Comparison of ENCODE assay signal across 25 mouse cellular contexts in the genomic region with DNA sequence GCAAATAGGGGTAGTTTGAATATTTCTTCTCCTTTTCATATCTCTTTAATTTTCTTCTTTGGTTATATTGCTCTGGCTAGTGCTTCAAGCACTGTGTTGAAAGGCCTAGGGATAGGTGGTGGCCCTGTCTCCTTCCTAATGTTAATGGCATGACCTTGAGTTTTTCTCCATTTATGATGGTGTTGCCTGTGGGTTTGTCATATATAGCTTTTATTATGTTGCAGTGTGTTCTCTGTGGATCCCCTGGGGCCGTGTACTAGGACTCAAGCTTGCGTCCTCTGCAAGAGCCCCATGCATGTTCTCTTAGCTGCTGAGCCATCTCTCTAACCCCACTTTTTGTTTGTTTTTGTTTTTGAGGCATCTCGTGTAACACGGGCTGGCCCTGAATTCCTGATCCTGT. TPM values are rescaled to one million over a fixed set of nuclear protein-coding genes. Genes with fewer than 3 reads are reported as not detected.
DNase-seq lines count a peak whose midpoint lies in the region; ATAC-seq lines count a peak whose summit lies in the region.
"Had no signal": no experiment of that assay in that cellular context is flagged by ENCODE, and none has a peak within 500 bp of the region (broad histone marks: within the 10 kb centered on the region; RNA-seq: fewer than 3 reads in every experiment).

No protein-coding gene starts in this region.

- no peak for DNase-seq in heart, adult 8-10 months (ENCODE audit: low spot score)
- no peak for DNase-seq in heart, postnatal 25 days (ENCODE audit: low spot score)
- DNase-seq: adrenal gland, adult 8-10 months; adrenal gland, postnatal 14 days; adrenal gland, postnatal 36 days; cerebellum, adult 11-12 months; cerebellum, adult 2 months; cerebellum, adult 9-10 months; cerebellum, postnatal 10 days; cerebellum, postnatal 25 days; forebrain, postnatal 0 days had no signal

- peaks cover 23% of the 10 kb centered on the region for H3K36me3 ChIP-seq in heart, embryonic 11.5 days (ENCODE audit: control insufficient read depth, insufficient read depth, low read length)
- peaks cover 55% of the 10 kb centered on the region for H3K36me3 ChIP-seq in heart, embryonic 16.5 days (ENCODE audit: control insufficient read depth, insufficient read depth)
- peaks cover 45% of the 10 kb centered on the region for H3K36me3 ChIP-seq in midbrain, embryonic 13.5 days
- H3K36me3 ChIP-seq: embryonic facial prominence, embryonic 10.5 days; embryonic facial prominence, embryonic 12.5 days; G1E had no signal

- no peaks in the 10 kb centered on the region for H3K4me1 ChIP-seq in heart, embryonic 11.5 days (ENCODE audit: control insufficient read depth, insufficient read depth, low read length)
- no peaks in the 10 kb centered on the region for H3K4me1 ChIP-seq in heart, embryonic 16.5 days (ENCODE audit: control insufficient read depth, insufficient read depth, low read length)
- no peaks in the 10 kb centered on the region for H3K4me1 ChIP-seq in midbrain, embryonic 13.5 days (replicated peaks)
- H3K4me1 ChIP-seq: embryonic facial prominence, embryonic 10.5 days; embryonic facial prominence, embryonic 12.5 days; forebrain, embryonic 13.5 days; forebrain, embryonic 15.5 days had no signal

- no peak overlapping the region for H3K4me2 ChIP-seq in heart, embryonic 11.5 days
- H3K4me2 ChIP-seq in heart, embryonic 16.5 days (ENCODE audit: low read depth, low read length), result no peak overlapping the region
- H3K4me2 ChIP-seq in midbrain, embryonic 13.5 days (replicated peaks), result no peak overlapping the region
- H3K4me2 ChIP-seq: embryonic facial prominence, embryonic 12.5 days; forebrain, embryonic 13.5 days; forebrain, embryonic 15.5 days had no signal

- 66% methylated on average over 4 of the region's 4 CpGs for WGBS in heart, embryonic 11.5 days (ENCODE audit: insufficient replicate concordance)
- 82% methylated on average over 4 of the region's 4 CpGs for WGBS in heart, embryonic 16.5 days
- WGBS in midbrain, embryonic 13.5 days, result 83% methylated on average over 4 of the region's 4 CpGs

- intact Hi-C loops in heart, postnatal 25 days (cut with DNase I), result no loop called here

- H3K9ac ChIP-seq in heart, embryonic 11.5 days (ENCODE audit: low read depth, low read length), result no peak overlapping the region
- no peak overlapping the region for H3K9ac ChIP-seq in heart, embryonic 16.5 days (ENCODE audit: low read length)
- no peak overlapping the region for H3K9ac ChIP-seq in midbrain, embryonic 13.5 days (replicated peaks)
- H3K9ac ChIP-seq: embryonic facial prominence, embryonic 12.5 days; forebrain, embryonic 13.5 days; forebrain, embryonic 15.5 days; forebrain, postnatal 0 days had no signal

- H3K4me3 ChIP-seq in heart, embryonic 11.5 days (ENCODE audit: low read depth, low read length), result no peak overlapping the region
- H3K4me3 ChIP-seq in heart, embryonic 16.5 days (ENCODE audit: low read length), result no peak overlapping the region
- H3K4me3 ChIP-seq in midbrain, embryonic 13.5 days (replicated peaks), result no peak overlapping the region
- H3K4me3 ChIP-seq: embryonic facial prominence, embryonic 10.5 days; embryonic facial prominence, embryonic 12.5 days; forebrain, embryonic 13.5 days; forebrain, embryonic 15.5 days had no signal

- no peak for ATAC-seq in heart, embryonic 11.5 days (replicated peaks; ENCODE audit: insufficient number of reproducible peaks, low FRiP score, low TSS enrichment)
- ATAC-seq in heart, embryonic 16.5 days (replicated peaks; ENCODE audit: extremely low read depth, insufficient read depth, low FRiP score), result no peak
- ATAC-seq in activated CD4-positive, CD25-positive, alpha-beta regulatory T cell, adult 4 months, result peak; percentile 66
- ATAC-seq in midbrain, embryonic 13.5 days, result no peak
- ATAC-seq: forebrain, embryonic 13.5 days; forebrain, embryonic 15.5 days; forebrain, postnatal 0 days; Patski had no signal

- peaks cover 3% of the 10 kb centered on the region for H3K9me3 ChIP-seq in heart, embryonic 11.5 days (replicated peaks; ENCODE audit: control insufficient read depth, low read length)
- H3K9me3 ChIP-seq in heart, embryonic 16.5 days (replicated peaks; ENCODE audit: control insufficient read depth, low read length), result no peaks in the 10 kb centered on the region
- H3K9me3 ChIP-seq in midbrain, embryonic 13.5 days, result no peaks in the 10 kb centered on the region
- H3K9me3 ChIP-seq: embryonic facial prominence, embryonic 10.5 days; embryonic facial prominence, embryonic 12.5 days; forebrain, embryonic 13.5 days; forebrain, embryonic 15.5 days; G1E had no signal

- no peaks in the 10 kb centered on the region for H3K27me3 ChIP-seq in heart, embryonic 11.5 days (ENCODE audit: control insufficient read depth, insufficient read depth, low read length)
- H3K27me3 ChIP-seq in heart, embryonic 16.5 days (ENCODE audit: control insufficient read depth, insufficient read depth, low read length), result no peaks in the 10 kb centered on the region
- no peaks in the 10 kb centered on the region for H3K27me3 ChIP-seq in midbrain, embryonic 13.5 days
- H3K27me3 ChIP-seq: CH12.LX; embryonic facial prominence, embryonic 12.5 days; forebrain, embryonic 13.5 days; forebrain, embryonic 15.5 days; Patski had no signal

- 0 out of 2 replicates have a peak overlapping the region, but pooled peaks have one; percentile 1 for H3K27ac ChIP-seq in heart, embryonic 11.5 days (ENCODE audit: low read depth, low read length)
- peak overlapping the region; percentile 48 for H3K27ac ChIP-seq in heart, embryonic 16.5 days (ENCODE audit: low read length)
- H3K27ac ChIP-seq in midbrain, embryonic 13.5 days, result no peak overlapping the region
- H3K27ac ChIP-seq: embryonic facial prominence, embryonic 10.5 days; embryonic facial prominence, embryonic 12.5 days; forebrain, embryonic 13.5 days; forebrain, embryonic 15.5 days had no signal

RNA-seq across cellular contexts. Expression of a gene that starts 40.6 kb away (rescaled TPM):
- polyA plus RNA-seq in heart, embryonic 11.5 days (2014; fragmentation: Nextera tagmentation; extraction: Ambion mirVana), result not detected in 2 replicates
- total RNA-seq in heart, adult 8-10 months (2022), result not detected
- polyA plus RNA-seq in heart, embryonic 16.5 days (2015; fragmentation: Nextera tagmentation; extraction: Ambion mirVana), result not detected in 2 replicates
- not detected for total RNA-seq in heart, postnatal 25 days (2021)
- polyA plus RNA-seq in activated CD4-positive, CD25-positive, alpha-beta regulatory T cell, adult 4 months (2017; shearing (Covaris generic)), result not detected
- not detected in 2 replicates for polyA plus RNA-seq in midbrain, embryonic 13.5 days (2015; fragmentation: Nextera tagmentation; extraction: Ambion mirVana)
- total RNA-seq: adrenal gland, adult 8-10 months; adrenal gland, postnatal 14 days; adrenal gland, postnatal 36 days; CH12.LX; G1E had no signal
- polyA plus RNA-seq: C2C12; cerebellum, adult 2 months; embryonic facial prominence, embryonic 10.5 days; embryonic facial prominence, embryonic 12.5 days; embryonic facial prominence, embryonic 14.5 days; forebrain, embryonic 11.5 days; forebrain, embryonic 13.5 days; forebrain, embryonic 15.5 days; forebrain, postnatal 0 days; G1E; Patski had no signal

RNA-seq across cellular contexts. Expression of a gene that starts 45.1 kb away (rescaled TPM):
- 20.9 and 21.6 TPM in 2 replicates for polyA plus RNA-seq in heart, embryonic 11.5 days (2014; fragmentation: Nextera tagmentation; extraction: Ambion mirVana)
- 1 to 10 TPM; 1.4 to 3.1 (median 2.1) TPM for total RNA-seq in heart, adult 8-10 months (2022)
- polyA plus RNA-seq in heart, embryonic 16.5 days (2015; fragmentation: Nextera tagmentation; extraction: Ambion mirVana), result 13.8 and 15.1 TPM in 2 replicates
- total RNA-seq in heart, postnatal 25 days (2021), result 1 to 10 TPM; 2.5 to 2.8 TPM
- polyA plus RNA-seq in activated CD4-positive, CD25-positive, alpha-beta regulatory T cell, adult 4 months (2017; shearing (Covaris generic)), result 1 to 10 TPM; 8.6 to 9.4 TPM
- polyA plus RNA-seq in midbrain, embryonic 13.5 days (2015; fragmentation: Nextera tagmentation; extraction: Ambion mirVana), result 17.4 and 18.0 TPM in 2 replicates
